Mouse (Mus musculus) hindbrain, postnatal 0 days (tissue): ENCODE results near the gene 4931406P16Rik. TPM values are rescaled to one million over a fixed set of nuclear protein-coding genes. Genes with fewer than 3 reads are reported as not detected.

Source experiments
- ATAC-seq: fragments of 200-750 bp; cut with Nextera tagmentation; 2 replicates; pipeline ENCODE4 v1.8.0; 2017; ENCODE audit warnings: mild to moderate bottlenecking, moderate TSS enrichment, moderate library complexity
- DNase-seq: peaks from one replicate; pipeline ENCODE4 v3.0.0-alpha.2; 2015; ENCODE audit warnings: low spot score
- H3K27ac ChIP-seq: fragments of 300-500 bp; sonication (generic); 2 replicates; pipeline ENCODE4 v1.5.1; 2014; ENCODE audit warnings: mild to moderate bottlenecking
- H3K27me3 ChIP-seq: fragments of 300-500 bp; sonication (generic); 2 replicates; pipeline ENCODE4 v1.6.1; 2014; ENCODE audit warnings: low read length, mixed read lengths; ENCODE audit not compliant: insufficient read depth
- H3K36me3 ChIP-seq: fragments of 300-500 bp; sonication (generic); 2 replicates; pipeline ENCODE4 v1.6.1; 2014; ENCODE audit warnings: low read length, mixed read lengths; ENCODE audit not compliant: insufficient read depth
- H3K4me1 ChIP-seq: fragments of 300-500 bp; sonication (generic); 2 replicates; pipeline ENCODE4 v1.6.1; 2014; ENCODE audit warnings: antibody characterized with exemption, low read length, mixed read lengths; ENCODE audit not compliant: insufficient read depth
- H3K4me2 ChIP-seq: fragments of 300-500 bp; sonication (generic); 2 replicates; pipeline ENCODE4 v1.6.1; 2014; ENCODE audit warnings: low read depth, mild to moderate bottlenecking, low read length, moderate library complexity, mixed read lengths
- H3K4me3 ChIP-seq: fragments of 300-500 bp; sonication (generic); 2 replicates; pipeline ENCODE4 v1.5.1; 2014; ENCODE audit warnings: low read length
- H3K9ac ChIP-seq: fragments of 300-500 bp; sonication (generic); replicated peaks from 2 replicates; pipeline ENCODE4 v1.6.1; 2014; ENCODE audit warnings: mild to moderate bottlenecking, low read length, moderate library complexity, mixed read lengths
- H3K9me3 ChIP-seq: fragments of 300-500 bp; sonication (generic); 2 replicates; pipeline ENCODE4 v1.6.1; 2016; ENCODE audit warnings: low read length, mixed read lengths
- CTCF ChIP-seq: IDR thresholded peaks from 2 replicates; pipeline ENCODE4 v1.5.1; 2016; ENCODE audit warnings: antibody characterized with exemption, control low read depth, low read depth
- WGBS: fragments of 180-500 bp; shearing (Covaris S2); extraction: QIAGEN DNeasy Blood & Tissue Kit; methylation state at CpG from one replicate; pipeline ENCODE4 v1.1.7; 2014; 5-methylcytosine and 5-hydroxymethylcytosine counted together
- polyA plus RNA-seq: library from polyadenylated mRNA; unstranded; fragments of >200 nt; fragmentation: Nextera tagmentation; extraction: Ambion mirVana; gene quantifications from 2 replicates; pipeline ENCODE4 v1.2.1, GENCODE M21; 2015
- total RNA-seq: library from RNA; depleted of rRNA; stranded (reverse); fragments of >200 nt; gene quantifications from 2 replicates; pipeline ENCODE4 v1.2.3, GENCODE M21; 2014

The 4931406P16Rik gene
- total and polyA plus RNA-seq, 2 experiments from 2014 or later, result 31.5 to 61.0 TPM

DNA sequence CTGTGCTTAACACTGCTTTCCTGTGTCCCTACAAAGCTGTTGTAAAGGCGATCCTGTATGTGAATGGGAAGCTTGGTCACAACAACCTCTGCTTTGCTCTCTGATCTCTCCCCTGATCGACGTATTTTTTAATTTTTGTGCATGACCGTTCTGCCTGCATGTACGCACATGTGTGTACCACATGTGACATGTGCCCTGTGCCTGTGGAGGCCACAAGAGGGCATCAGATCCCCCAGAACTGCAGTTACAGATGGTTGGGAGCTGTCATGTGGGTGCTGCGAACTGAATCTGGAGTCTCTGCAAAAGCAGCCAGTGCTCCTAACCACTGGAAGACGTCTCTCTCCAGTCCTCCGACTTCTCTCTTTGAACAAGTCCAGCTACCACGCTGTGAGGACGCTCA lies 91.0 kb downstream of the 4931406P16Rik start:
- H3K27ac ChIP-seq, result no peak overlapping the region
- no peak for TF ChIP-seq CTCF
- ATAC-seq (no peak), DNase-seq (no peak)
- no peaks in the 10 kb centered on the region for H3K4me1 ChIP-seq
- 97% methylated on average over 10 of the region's 10 CpGs for WGBS
- H3K27me3 ChIP-seq, result no peaks in the 10 kb centered on the region
- H3K4me3 ChIP-seq, result no peak overlapping the region
- H3K4me2 ChIP-seq, result no peak overlapping the region
- H3K36me3 ChIP-seq, result peaks cover 72% of the 10 kb centered on the region
- no peak overlapping the region for H3K9ac ChIP-seq
- no peaks in the 10 kb centered on the region for H3K9me3 ChIP-seq

DNA sequence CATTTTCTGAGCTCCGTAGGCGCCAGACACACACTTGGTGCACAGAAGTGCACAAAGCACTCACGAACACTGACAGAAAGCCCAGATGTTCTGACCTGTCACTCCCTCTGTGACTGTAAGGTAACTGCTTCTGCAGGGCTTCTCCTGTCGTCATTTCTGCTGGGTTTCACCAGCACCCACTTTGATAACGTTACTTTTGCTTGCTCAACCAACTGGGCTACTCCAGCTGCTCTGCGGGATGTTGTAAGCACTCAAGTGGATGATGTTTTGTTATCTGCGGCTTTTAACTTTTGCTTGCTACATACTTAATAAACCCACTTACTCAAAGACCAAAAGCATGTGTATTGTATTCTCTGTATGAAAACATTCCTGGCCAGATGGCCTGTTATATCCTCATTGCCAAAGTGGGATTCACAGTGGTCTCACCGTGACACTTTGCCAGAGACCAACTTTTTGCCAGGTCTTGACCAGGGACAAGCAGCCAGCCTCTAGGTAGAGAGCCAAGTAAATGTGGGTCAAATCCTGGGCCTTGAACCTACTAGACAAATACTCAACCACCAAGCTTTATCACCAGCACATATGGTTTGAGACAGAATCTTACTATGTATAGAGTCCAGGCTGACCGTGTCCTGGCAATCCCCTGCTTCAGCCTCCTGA lies 91.6 kb downstream of the 4931406P16Rik start:
- ATAC-seq (no peak), DNase-seq (no peak)
- Histone ChIP-seq H3K27me3 (no peaks in the 10 kb centered on the region), H3K4me2 (no peak overlapping the region), H3K4me3 (no peak overlapping the region), H3K4me1 (no peaks in the 10 kb centered on the region), H3K27ac (no peak overlapping the region), H3K36me3 (peaks cover 69% of the 10 kb centered on the region), H3K9me3 (no peaks in the 10 kb centered on the region), H3K9ac (no peak overlapping the region)
- 88% methylated on average over 9 of the region's 9 CpGs for WGBS
- no peak for TF ChIP-seq CTCF

DNA sequence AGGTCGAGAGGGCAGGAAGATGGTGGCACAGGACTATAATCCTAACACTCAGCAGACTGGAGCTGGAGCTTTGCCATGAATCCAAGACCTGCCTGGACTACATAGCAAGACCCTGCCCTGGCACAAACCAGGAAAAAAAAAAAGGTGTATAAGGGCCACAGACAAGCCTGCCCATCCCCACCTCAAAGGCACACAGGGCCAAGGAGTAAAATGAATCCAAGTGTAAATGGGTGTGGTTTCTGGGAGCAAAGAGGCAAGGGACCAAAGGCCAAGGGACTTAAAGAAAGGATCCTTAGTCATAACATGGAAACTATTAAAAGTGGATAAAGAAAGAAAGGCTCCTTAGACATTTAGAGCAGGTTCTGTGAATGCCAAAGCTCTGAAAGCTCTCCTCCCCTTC lies 94.9 kb downstream of the 4931406P16Rik start:
- WGBS, result 72% methylated on average over 1 of the region's 1 CpGs
- ATAC-seq (no peak), DNase-seq (no peak)
- Histone ChIP-seq H3K36me3 (peaks cover 86% of the 10 kb centered on the region), H3K4me2 (no peak overlapping the region), H3K27ac (no peak overlapping the region), H3K4me3 (no peak overlapping the region), H3K4me1 (no peaks in the 10 kb centered on the region), H3K9me3 (no peaks in the 10 kb centered on the region), H3K9ac (no peak overlapping the region), H3K27me3 (no peaks in the 10 kb centered on the region)
- no peak for TF ChIP-seq CTCF

DNA sequence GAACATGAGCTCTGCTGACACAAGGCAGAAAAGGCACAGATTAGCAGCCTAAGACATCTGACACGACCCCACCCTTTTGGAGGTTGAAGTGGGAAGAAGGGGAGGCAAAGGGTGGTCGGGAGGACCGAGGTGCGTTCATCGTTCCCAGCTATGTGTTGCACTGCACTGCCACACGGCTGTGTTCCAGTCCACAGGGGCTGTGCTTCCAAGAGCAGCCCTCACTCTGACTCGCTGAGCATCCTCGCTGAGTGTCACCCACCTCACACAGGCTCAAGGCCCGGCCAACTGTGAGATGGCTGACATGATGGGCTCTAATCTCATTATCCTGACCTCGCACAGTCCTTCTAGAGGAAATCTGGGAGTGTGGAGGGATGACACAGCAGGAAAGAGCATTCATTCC lies 96.9 kb downstream of the 4931406P16Rik start:
- 94% methylated on average over 10 of the region's 10 CpGs for whole genome bisulfite sequencing
- no peak for TF ChIP-seq CTCF
- Histone ChIP-seq H3K4me2 (no peak overlapping the region), H3K4me1 (no peaks in the 10 kb centered on the region), H3K27me3 (no peaks in the 10 kb centered on the region), H3K27ac (no peak overlapping the region), H3K4me3 (no peak overlapping the region), H3K9ac (no peak overlapping the region), H3K36me3 (peaks cover 87% of the 10 kb centered on the region), H3K9me3 (no peaks in the 10 kb centered on the region)
- ATAC-seq (no peak), DNase-seq (no peak)

DNA sequence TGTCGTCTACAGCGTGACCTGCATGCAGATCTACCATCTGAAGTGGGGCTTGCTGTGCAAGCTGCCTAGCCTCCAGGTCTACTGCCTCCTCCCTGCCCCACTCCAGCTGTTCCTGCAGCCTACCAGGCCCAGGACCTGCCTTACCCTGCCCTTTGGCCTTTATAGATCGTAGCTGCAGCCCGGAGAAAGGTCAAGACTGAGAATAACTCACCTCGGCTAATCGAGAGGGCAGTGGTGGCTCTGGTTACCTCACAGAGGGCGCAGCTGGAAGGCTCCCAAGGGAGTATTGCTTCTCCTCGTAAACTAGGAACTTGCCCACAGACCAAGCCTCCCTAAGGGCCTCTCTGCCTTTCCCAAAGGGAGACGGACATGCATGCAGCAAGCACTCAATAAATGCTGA lies 97.9 kb downstream of the 4931406P16Rik start:
- TF ChIP-seq CTCF, result no peak
- no peak overlapping the region for H3K4me3 ChIP-seq
- H3K36me3 ChIP-seq, result peaks cover 89% of the 10 kb centered on the region
- ATAC-seq, result no peak
- no peak overlapping the region for H3K27ac ChIP-seq
- H3K4me2 ChIP-seq, result no peak overlapping the region
- DNase-seq, result no peak
- no peaks in the 10 kb centered on the region for H3K27me3 ChIP-seq
- H3K9me3 ChIP-seq, result no peaks in the 10 kb centered on the region
- H3K9ac ChIP-seq, result no peak overlapping the region
- 93% methylated on average over 9 of the region's 9 CpGs for whole genome bisulfite sequencing
- no peaks in the 10 kb centered on the region for H3K4me1 ChIP-seq

DNA sequence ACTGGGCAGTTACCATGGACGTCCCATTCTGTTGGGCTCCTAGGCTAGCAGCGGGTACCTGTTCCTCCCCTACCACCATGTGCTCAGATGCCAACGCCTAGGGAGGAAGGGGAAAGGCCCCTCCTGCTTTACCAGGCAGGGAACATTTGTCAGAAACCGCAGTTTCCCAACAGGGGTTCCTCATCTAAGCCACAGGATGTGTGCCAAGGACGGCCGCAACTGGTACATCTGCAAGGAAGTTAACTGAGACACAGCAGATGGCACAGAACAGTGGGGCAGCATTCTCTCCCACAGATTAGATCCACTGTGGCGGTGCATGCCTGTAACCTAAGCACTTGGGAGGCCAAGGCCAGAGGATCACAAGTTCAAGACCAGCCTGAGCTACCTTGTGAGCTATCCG lies 98.7 kb downstream of the 4931406P16Rik start:
- H3K36me3 ChIP-seq, result peaks cover 87% of the 10 kb centered on the region
- ATAC-seq (no peak), DNase-seq (no peak)
- no peak overlapping the region for H3K27ac ChIP-seq
- no peak overlapping the region for H3K9ac ChIP-seq
- 72% methylated on average over 8 of the region's 8 CpGs for WGBS
- H3K27me3 ChIP-seq, result no peaks in the 10 kb centered on the region
- TF ChIP-seq CTCF, result no peak
- no peaks in the 10 kb centered on the region for H3K4me1 ChIP-seq
- H3K4me3 ChIP-seq, result no peak overlapping the region
- H3K9me3 ChIP-seq, result no peaks in the 10 kb centered on the region
- no peak overlapping the region for H3K4me2 ChIP-seq

DNA sequence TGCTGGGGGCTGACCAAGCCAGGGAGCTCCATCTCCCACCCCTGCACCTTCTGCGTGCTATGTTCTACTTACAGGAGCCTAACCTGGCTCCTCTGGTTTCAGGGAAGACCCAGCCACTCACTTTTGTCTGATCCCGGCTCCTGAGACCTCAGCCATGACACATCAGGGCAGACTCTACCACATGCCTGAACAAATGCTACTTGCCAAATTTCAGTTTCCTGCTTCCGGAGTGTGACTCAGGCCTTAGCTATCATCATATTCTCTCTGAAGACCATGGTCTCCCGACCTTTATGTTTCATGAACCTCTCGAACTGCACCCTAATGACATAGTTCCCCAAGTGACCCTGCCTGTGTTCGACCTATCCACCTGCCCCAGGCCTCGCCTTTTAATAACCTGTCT lies 100.1 kb downstream of the 4931406P16Rik start:
- Histone ChIP-seq H3K9me3 (no peaks in the 10 kb centered on the region), H3K4me3 (no peak overlapping the region), H3K9ac (no peak overlapping the region), H3K4me1 (no peaks in the 10 kb centered on the region), H3K4me2 (no peak overlapping the region), H3K27ac (no peak overlapping the region), H3K27me3 (no peaks in the 10 kb centered on the region), H3K36me3 (peaks cover 94% of the 10 kb centered on the region)
- ATAC-seq (no peak), DNase-seq (no peak)
- no peak for TF ChIP-seq CTCF
- WGBS, result 96% methylated on average over 7 of the region's 7 CpGs
